Mouse (Mus musculus) liver, adult 2 months (tissue): Measurements from ENCODE around the gene Gar1.

Experiments
- CTCF ChIP-seq: fragments of 200-500 bp; IDR thresholded peaks from 2 replicates; pipeline ENCODE4 v1.5.1; 2011; ENCODE audit warnings: low read depth, low read length, control low read depth
- POLR2A ChIP-seq: fragments of 200-500 bp; IDR thresholded peaks from 2 replicates; pipeline ENCODE4 v1.6.1; 2011; ENCODE audit warnings: low read length, control low read depth; ENCODE audit not compliant: insufficient read depth; ENCODE audit errors: extremely low read depth

DNA sequence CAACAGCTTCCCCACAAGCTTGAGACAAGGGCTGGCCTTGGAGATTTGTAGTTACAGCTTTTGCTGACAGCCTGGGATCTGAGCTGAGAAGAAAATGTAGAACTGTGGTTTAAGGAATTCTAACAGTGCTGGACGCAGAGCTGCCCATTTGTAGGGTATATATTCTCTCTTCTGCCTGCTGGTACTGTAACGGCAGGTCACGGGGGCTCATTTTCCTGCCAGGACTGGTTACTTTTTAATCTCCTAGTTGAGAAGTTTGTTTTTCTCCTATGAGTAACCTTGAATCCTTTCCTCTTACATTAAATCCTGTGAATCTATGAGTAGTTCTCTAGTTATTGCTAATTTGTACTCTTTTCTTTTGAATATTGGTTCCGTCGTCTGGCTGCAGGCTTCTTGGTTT is 37.4 kb downstream of the Gar1 start:
- TF ChIP-seq CTCF (no peak), POLR2A (no peak)
